Mouse (Mus musculus): ENCODE data around the gene Acan. TPM values are rescaled to one million over a fixed set of nuclear protein-coding genes. Genes with fewer than 3 reads are reported as not detected.

Gene Acan
- total RNA-seq, 2 experiments from 2014 or later, result 2.8 to 3.4 TPM

DNA sequence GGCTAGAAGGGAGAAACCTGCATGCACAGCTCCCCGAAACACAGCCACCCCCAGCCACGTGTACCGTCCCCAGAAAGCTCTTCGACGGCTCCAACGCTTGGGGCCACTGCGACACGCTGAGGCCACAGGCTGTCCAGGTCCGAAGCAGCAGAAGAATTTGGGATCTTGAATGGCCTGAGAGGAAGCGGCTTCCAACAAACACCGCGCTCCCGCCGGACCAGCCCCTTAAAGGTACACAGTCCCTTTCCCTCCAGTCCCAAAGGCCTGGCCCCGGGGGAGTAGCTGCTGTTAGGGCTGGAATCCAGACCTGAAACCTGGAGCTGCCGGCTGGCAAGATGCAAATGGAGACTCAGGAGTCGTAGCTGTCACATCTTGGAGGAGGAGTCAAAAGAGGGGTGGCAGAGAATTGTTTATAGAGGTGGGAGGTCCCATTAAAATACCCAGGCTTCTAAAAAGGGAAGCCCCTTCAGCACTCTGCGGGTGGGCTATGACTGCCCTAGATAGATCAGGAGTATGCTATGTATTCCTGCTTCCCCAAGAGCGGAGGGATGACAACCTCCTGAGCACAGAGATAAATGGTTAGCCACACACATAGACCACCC, 77.7 kb downstream of the Acan start, which contains the start of gene Hapln3:
Gene Hapln3 (minus strand): TSS at position 176 of the 602 bp plus-strand sequence.
- intact Hi-C loops (cut with DNase I), result no loop called here
- no peak for DNase-seq (ENCODE audit: low spot score in 2 of 2)

DNA sequence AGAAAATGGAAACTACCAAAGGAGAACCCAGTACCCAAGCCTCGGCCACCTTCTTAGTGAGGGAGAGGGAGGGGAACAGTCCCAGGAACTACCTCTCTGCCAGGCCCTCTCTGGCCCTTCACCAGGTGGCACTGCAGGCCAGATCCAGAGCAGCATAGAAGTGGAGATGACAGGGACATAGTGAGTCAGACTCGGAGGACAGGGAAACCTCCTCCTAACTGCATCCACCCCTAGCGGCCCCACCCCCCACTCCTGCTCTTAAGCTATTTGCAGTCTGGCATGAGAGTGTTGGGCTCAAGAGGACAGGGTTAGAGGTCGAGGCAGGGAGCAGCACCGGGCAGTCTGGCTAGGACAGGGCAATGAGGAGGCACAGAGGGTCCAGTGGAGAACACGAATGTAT, 80.1 kb downstream of the Acan start:
- no peak for DNase-seq (ENCODE audit: low spot score in 2 of 2)
- intact Hi-C loops (cut with DNase I), result no loop called here

DNA sequence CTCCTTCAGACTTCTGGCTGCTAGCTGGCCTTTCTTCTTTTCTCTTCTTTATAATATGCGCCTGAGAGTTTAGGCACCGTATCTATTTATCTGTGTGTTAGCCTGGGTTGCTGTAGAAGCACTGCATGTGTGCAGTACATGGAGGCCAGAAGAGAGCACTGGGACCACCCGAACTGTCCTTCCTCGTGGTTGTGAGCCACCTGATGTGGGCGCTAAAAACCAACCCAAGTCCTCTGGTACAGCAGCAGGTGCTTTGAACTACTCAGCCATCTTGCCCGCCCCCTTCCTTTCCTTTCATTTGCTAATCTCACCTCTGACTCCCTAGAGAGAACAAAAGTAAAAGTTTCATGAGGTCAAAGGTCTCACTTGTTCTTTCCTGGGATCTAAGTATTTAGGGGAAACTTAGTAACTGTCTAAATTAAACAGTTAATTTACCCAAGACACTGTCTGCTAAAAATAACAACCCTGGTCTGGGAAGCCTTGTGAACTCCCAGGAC, 86.1 kb downstream of the Acan start:
- DNase-seq (ENCODE audit: low spot score in 2 of 2), result no peak
- intact Hi-C loops (cut with DNase I), result no loop called here

DNA sequence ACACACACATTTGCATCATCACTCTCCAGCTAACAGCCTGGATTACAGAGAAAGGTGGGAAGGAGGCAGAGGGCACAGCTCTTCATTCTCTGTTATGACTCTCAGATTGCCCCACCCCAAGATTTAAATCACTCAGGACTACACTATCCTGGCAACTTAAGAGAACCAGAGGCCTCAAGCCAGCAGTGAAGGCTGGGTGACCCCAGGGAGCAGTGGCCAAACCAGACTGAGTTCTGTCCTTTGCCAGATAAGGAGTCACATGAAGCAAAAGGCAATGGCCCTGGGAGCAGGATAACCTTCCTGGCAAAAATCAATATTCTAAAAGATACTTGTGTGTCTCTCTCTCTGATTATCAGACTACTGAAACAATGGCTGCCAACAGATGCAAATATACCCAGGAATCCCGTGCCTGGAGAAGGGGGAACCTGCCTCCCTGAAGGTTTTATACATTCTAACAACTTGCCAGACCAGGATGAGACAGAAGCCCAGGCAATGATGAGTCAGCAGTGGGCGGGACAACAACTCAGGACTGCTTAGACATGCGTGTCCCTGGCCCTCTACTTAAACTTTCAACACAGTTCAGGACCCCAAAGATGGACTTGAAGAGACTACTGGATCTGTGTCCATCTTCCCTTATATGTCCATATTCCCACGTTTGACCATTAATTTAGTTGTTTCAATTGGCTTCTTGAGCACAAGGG, 86.8 kb downstream of the Acan start:
- intact Hi-C loops (cut with DNase I), result loop anchor here (2.0 to 5.0 kb wide), 2 partner anchors 89 to 207 kb away; no protein-coding TSS in a partner anchor

DNA sequence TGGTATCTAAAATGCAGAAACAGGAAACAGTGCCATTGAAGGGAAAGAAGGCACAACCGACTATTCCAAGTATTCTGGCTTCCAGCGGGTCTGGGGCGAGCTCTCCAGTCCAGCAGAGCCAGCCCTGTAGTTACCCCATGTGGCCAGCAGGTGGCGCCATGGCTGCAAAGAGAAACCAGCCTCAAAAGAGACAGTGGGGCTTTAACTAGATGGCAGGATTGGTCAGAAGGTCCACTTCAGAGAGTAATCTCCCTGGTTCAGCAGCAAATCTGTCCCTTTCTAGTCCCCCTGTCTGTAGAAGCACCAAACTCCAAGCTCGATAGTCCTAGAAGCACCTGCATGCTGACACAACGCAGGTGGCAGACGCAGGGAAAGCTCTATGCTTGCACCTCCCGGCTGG, 87.6 kb downstream of the Acan start:
- intact Hi-C loops (cut with DNase I), result loop anchor here (2.0 to 5.0 kb wide), 2 partner anchors 88 to 206 kb away; no protein-coding TSS in a partner anchor
- DNase-seq (ENCODE audit: low spot score in 2 of 2), result peak; percentile 83 to 87

More for the DNA sequence above, 86.8 kb downstream of the Acan start:
- DNase-seq (ENCODE audit: low spot score in 2 of 2), result no peak

DNA sequence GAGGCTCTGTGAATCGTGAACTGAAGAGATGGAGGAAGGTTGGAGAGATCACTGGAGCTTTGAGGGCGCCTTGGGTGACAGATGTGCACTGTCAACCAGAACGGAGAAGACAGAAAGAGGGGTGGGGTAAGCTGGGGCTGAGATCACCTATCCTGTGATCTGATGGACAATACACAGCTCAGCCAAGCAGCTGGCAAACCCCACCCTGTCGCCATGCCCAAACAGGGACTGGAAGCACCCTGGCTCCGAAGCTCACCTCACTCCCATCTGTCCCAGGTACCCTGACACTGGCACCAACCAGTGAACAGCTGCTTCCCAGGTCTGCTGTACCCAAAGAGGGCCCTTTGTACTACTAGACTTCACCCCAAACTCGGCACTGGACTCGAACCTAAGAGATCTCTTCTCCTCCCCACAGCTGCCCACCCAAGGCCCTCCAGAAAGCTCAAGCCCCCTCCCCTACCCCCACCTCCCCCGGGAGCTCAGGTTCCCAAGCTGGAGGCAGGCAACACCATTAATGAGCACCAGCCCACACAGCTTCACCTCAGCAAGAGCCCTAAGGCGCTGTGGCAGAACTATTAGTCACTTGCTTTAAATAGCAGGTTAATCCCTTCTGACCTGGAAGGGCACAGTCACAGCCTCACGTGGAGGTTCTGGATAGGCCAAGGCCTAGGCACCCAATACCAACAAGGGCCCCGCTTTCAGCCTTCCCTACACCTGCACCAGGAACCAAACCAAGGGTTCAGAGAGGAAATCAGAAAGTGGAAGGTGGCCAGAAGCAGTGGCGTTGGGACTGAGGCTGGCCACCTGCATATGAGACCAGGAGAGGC, 93.9 kb downstream of the Acan start:
- intact Hi-C loops (cut with DNase I), result loop anchor here (5.0 kb wide), 1 partner anchor 45 kb away; no protein-coding TSS in a partner anchor
- no peak for DNase-seq (ENCODE audit: low spot score in 2 of 2)

DNA sequence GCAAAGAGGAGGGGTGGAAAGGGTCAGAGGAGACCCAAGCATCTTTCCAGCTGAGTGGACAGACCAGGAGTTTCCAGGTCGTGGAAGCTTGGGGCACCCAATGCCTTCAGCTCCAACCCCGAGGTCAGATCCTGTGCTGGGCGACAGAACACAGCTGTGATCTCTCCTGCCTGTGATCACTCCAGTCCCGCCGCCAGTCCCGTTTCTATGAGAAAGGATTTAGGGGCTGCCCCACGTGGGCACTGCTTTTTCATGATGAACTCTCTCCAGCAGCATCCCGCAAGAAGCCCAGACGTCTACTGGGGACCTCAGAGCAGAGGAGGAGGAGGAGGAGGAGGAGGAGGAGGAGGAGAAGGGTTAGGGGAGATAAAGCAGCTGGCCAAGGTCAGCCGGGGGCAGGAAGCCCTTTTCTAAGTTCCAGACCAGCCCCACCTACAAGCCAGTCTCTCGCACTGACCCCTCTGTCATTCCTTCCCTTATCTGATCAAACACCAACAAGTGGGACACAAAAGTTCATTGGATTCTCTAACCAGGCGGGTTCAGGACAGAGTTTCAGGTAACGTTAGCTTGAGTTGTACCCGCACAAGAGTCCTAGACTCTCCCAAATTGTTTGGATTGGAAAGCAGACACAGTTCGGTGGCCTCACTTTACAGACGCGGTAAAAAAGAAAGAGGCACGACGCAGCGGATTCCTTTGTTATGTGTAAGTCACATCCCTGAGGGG, 94.8 kb downstream of the Acan start:
- no peak for DNase-seq (ENCODE audit: low spot score in 2 of 2)
- intact Hi-C loops (cut with DNase I), result loop anchor here (5.0 kb wide), 1 partner anchor 44 kb away; no protein-coding TSS in a partner anchor

DNA sequence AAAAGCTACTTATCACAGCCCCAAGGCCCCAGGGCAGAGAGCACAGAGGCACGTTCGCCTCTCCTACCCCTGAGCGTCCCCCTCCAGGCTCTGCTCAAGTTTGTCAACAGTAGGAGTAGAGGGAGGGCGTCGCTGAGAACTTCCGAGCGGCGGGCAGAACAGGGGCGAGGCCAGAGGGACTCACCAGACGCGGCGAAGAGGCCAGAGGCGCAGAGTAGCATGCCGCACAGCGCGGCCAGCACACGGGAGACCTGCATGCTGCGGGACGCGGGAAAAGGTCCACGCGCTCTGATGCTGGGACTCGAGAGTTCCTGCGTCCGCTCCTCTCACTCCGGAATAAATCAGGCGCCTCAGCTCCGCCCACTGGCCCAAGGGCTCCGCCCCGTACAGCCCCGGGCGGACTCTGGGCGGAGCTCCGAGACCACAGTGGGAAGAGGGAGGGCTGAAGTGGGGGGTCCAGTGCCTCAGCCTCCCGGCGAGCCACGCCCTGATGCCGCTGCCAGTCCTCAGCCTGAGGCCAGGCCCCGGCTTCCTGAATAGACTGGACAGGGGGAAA, 95.5 kb downstream of the Acan start, which contains the start of gene Mfge8:
Gene Mfge8 (minus strand): TSS at position 350 of the 556 bp plus-strand sequence.
- DNase-seq (ENCODE audit: low spot score in 2 of 2), result peak; percentile 37 to 68
- intact Hi-C loops (cut with DNase I), result loop anchor here (5.0 kb wide), 1 partner anchor 44 kb away; no protein-coding TSS in a partner anchor

DNA sequence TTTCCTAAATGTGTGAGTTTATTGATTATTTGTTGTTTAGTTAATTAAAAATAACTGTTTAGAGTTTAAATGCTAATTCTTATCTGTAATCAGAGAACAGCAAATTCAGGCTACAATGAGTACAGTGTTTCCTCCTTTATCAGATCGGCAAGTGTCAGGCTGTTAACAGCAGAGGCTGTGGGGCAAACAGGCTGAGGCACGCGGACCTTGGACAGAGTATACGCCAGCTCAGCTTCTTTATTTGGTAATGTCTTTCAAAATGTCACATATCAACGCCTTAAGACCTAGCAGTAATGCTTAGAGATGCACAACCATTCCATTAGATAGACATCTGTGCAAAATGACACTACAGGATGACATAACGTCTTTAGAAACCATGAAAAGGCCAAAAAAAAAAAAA, 96.2 kb downstream of the Acan start:
- no peak for DNase-seq (ENCODE audit: low spot score in 2 of 2)
- intact Hi-C loops (cut with DNase I), result loop anchor here (5.0 kb wide), 1 partner anchor 43 kb away; no protein-coding TSS in a partner anchor

DNA sequence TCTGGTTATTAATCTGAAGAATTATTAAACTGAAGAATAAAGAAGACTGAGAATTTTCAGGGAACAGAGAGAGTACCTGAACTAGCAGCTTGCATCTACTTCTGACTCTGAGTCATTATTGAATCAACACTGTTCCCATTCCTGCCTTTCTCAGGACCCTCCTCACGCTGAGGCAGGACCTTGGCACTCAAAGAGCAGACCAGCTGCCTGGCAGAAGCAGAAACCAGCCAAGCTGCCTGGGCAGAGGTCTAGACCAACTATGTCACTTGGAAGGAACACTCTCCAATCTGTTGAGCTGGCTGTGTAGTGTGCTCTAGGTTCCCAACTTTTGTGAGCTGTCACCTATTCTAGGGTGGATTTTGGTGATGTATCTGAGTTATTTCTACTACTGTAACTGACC, 106.1 kb downstream of the Acan start:
- intact Hi-C loops (cut with DNase I), result no loop called here

More for the DNA sequence above, 106.1 kb downstream of the Acan start:
- no peak for DNase-seq (ENCODE audit: low spot score in 2 of 2)

Other genes starting within 250 kb of the Acan start
- gene Det1, start 206.2 kb upstream of the Acan start, total RNA-seq (2021), result 1 to 10 TPM; 4.8 to 5.7 TPM
- gene Aen, start 157.6 kb upstream of the Acan start, total RNA-seq (2021), result 10 to 100 TPM; 22.3 to 24.0 TPM
- 1 to 10 TPM in 1 of 2 experiments, under 1 TPM in 1; 0.90 to 1.0 TPM for gene Isg20, start 140.1 kb upstream of the Acan start, total RNA-seq (2021)
- gene Hapln3, start 77.5 kb downstream of the Acan start, total RNA-seq (2021), result 1 to 10 TPM; 3.2 to 5.3 TPM
- gene Mfge8, start 95.6 kb downstream of the Acan start, total RNA-seq (2021), result 100 to 1,000 TPM; 144 to 165 TPM
- gene Abhd2, start 219.7 kb downstream of the Acan start, total RNA-seq (2021), result 100 to 1,000 TPM; 125 to 135 TPM